Mouse (Mus musculus) erythroblast, embryonic 14.5 days (primary cell): ENCODE data around the gene Ppp1r14b. TPM values are rescaled to one million over a fixed set of nuclear protein-coding genes. Genes with fewer than 3 reads are reported as not detected.
A peak's percentile ranks its signal among the peaks of the same experiment; 100 is the strongest.

ENCODE experiments used
- H3K27me3 ChIP-seq: 2 replicates; pipeline ENCODE4 v1.6.1; 2012; ENCODE audit warnings: inconsistent platforms; ENCODE audit not compliant: control insufficient read depth
- H3K36me3 ChIP-seq: 2 replicates; pipeline ENCODE4 v1.6.1; 2012; ENCODE audit warnings: mild to moderate bottlenecking, inconsistent platforms; ENCODE audit not compliant: control insufficient read depth
- H3K4me1 ChIP-seq: 2 replicates; pipeline ENCODE4 v1.6.1; 2012; ENCODE audit warnings: inconsistent platforms; ENCODE audit not compliant: control insufficient read depth
- H3K4me3 ChIP-seq: replicated peaks from 2 replicates; pipeline ENCODE3; 2012; ENCODE audit warnings: moderate library complexity, mild to moderate bottlenecking, inconsistent platforms
- H3K9me3 ChIP-seq: 2 replicates; pipeline ENCODE4 v1.6.1; 2012; ENCODE audit warnings: low read length, inconsistent platforms, mixed read lengths; ENCODE audit not compliant: control insufficient read depth
- GATA1 ChIP-seq: IDR thresholded peaks from 2 replicates; pipeline ENCODE4 v1.6.1; 2012; ENCODE audit warnings: low read length, inconsistent platforms, mixed read lengths
- TAL1 ChIP-seq: IDR thresholded peaks from 3 replicates; pipeline ENCODE4 v1.6.1; 2012; ENCODE audit warnings: low read length, inconsistent platforms, mixed read lengths
- polyA plus RNA-seq: library from polyadenylated mRNA; stranded (reverse); fragments of >175 nt; gene quantifications from 2 replicates; pipeline ENCODE4 v1.2.3, GENCODE M21; 2012

Ppp1r14b gene
- polyA plus RNA-seq, 1 experiment: 15.6 TPM

DNA sequence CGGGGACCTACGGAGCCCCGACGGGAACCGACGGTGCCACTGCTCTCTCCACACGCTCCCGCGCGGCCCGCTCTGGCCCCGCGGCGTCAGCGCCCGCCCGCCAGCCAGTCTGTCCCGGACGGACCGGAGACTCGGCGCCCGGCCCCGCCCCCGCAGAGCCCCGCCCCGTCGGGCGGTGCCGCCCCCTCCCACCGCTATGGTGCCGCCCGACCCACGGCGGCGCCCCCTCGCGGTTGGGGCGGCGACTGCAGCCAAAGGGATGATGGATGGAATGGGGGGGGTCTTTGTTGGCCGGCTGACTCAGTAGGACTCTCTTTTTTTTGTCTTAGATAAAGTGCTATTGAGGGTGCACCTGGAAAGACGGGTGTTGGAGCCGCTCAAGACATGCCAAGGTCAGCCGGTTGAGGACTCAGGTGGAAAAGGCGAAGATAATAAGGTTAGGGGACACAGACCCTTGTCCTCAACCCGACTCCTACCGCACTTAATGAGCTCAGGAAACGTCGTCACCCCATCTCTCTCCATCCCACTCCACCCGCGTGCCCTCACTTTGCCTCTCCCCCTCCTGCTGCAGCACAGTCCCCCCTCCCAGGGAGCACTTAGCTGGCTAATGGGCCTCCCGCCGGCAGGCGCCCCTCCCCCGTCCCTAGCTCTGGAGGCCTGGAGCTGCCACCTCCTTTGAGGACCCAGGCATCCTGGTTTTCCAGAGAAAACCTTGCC is 4.9 kb upstream of the Ppp1r14b start:
- peaks cover 83% of the 10 kb centered on the region for H3K4me1 ChIP-seq
- H3K27me3 ChIP-seq: peaks cover 20% of the 10 kb centered on the region
- H3K36me3 ChIP-seq: no peaks in the 10 kb centered on the region; the same call in 1 of the 2 replicates
- TF ChIP-seq TAL1 (no peak), GATA1 (no peak)
- H3K9me3 ChIP-seq: no peaks in the 10 kb centered on the region
- H3K4me3 ChIP-seq: peak overlapping the region; percentile 70

DNA sequence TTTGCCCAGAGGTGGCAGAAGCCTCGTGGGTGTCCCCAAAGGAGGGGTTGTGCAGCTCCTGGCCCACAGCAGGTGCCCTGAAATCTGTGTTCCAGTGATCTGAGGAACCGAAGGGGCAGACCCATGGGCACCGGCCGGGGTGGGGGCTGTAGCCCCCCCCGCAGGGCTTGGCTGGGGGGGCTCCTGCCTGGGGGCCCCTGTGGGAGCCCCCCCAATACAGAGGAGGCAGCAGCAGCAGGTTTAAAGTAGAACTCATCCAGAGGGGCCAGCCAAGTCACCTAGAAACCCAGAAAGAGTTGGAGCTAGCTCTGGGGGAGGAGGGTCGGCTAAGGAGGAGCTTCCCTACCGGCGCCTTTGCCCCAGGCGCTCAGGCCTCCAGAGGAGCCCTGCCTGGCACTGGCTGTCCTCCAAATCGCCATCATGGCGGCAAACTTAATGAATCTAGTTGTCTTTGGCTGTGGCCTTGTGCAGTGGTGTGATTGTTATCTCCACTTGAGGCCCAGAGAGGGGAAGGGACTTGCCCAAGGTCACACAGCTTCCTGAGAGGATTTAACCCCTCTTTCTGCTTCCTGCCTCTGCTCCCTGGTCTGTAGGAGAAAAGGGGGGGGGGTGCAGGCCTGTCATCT is 4.2 kb upstream of the Ppp1r14b start:
- H3K4me3 ChIP-seq: peak overlapping the region; percentile 70
- H3K27me3 ChIP-seq: peaks cover 20% of the 10 kb centered on the region
- H3K9me3 ChIP-seq: no peaks in the 10 kb centered on the region
- H3K4me1 ChIP-seq: peaks cover 84% of the 10 kb centered on the region
- no peak for TF ChIP-seq TAL1
- no peak for TF ChIP-seq GATA1
- no peaks in the 10 kb centered on the region; the same call in 1 of the 2 replicates for H3K36me3 ChIP-seq

DNA sequence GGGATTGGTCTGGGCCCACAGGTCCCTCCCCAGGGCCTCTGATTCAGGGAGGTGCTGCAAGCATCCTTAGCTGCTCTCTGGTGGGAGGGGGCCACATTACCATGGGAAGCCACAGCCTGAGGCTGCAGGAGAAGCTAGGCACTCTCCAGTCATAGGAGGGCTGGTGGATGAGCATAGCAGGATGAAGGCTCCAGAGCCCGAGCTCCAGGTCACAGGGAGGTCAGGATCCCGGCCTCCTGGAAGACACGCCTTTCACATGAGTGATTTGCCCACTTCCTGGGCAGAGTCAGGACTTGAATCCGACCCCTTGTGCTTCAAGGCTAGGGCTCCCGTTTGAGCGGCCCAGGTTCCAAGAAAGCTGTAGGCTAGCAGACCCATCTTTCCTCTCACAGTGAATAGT is 3.1 kb upstream of the Ppp1r14b start:
- peaks cover 20% of the 10 kb centered on the region for H3K27me3 ChIP-seq
- H3K4me3 ChIP-seq: no peak overlapping the region
- no peaks in the 10 kb centered on the region for H3K9me3 ChIP-seq
- TF ChIP-seq GATA1 (no peak), TAL1 (no peak)
- H3K4me1 ChIP-seq: peaks cover 91% of the 10 kb centered on the region
- peaks cover 5% of the 10 kb centered on the region for H3K36me3 ChIP-seq

DNA sequence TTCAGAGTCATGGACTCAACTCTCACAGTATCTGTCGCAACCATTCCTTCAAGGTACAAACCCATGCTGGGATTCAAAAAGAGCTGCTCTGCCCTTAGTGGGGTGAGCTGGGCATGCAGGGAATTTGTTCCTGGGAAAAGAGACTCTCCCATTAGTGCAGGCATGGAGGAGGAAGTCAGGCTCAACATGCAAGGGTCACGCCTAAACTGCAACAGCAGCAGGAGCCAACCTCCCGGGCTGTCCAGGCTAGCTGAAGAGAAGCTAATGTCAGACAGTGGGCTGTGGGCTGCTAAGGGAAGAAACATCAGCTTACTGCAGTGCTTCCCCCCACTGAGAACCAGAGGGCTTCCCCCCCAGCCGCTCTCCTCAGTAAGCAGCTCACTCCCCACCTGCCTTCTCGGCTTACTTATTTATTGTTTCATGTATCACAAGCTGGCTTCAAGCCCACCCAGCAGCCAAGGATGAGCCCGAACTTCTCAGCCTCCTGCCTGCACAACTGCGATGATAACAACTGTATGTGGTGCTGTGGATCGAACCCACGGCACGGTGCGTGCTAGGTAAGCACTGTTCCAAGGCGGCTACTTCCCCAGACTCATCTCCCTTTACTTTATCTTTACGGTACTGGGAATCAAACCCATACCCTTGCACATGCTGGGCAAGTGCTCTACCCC is 2.4 kb upstream of the Ppp1r14b start:
- peaks cover 20% of the 10 kb centered on the region for H3K27me3 ChIP-seq
- H3K4me3 ChIP-seq: no peak overlapping the region
- TF ChIP-seq TAL1: no peak
- no peak for TF ChIP-seq GATA1
- H3K36me3 ChIP-seq: peaks cover 11% of the 10 kb centered on the region
- H3K9me3 ChIP-seq: no peaks in the 10 kb centered on the region
- H3K4me1 ChIP-seq: peaks cover 90% of the 10 kb centered on the region

DNA sequence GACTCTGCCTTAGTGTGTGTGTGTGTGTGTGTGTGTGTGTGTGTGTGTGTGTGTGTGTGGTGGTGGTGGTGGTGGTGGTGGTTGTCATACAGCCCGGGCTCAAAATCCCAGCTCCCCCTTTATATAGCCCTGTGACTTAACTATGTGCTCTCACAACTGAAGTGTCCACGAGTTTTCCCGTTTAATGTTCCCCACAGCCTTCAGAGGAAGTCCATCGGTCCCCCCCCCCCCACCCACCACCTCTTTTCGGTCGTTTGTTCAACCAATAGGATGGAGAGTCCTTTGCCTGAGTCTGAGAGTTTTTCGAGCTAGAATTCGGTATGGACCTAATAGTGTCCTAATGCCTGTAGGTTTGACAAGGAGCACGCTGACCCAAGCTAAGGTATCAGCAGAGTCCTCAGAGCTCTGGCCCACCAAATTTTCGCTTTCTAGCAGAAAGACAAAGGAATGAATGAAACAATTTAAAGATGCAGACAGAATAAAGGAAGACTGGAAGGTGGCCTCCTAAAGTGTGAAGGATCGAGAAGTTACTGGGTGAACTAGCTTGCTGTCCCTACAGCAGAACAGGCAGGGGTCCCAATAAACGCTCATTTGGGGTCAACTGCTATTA is 1.1 kb upstream of the Ppp1r14b start:
- Histone ChIP-seq H3K4me1 (peaks cover 90% of the 10 kb centered on the region), H3K36me3 (peaks cover 24% of the 10 kb centered on the region), H3K27me3 (peaks cover 8% of the 10 kb centered on the region), H3K9me3 (no peaks in the 10 kb centered on the region), H3K4me3 (peak overlapping the region; percentile 82)
- TF ChIP-seq TAL1 (no peak), GATA1 (no peak)

DNA sequence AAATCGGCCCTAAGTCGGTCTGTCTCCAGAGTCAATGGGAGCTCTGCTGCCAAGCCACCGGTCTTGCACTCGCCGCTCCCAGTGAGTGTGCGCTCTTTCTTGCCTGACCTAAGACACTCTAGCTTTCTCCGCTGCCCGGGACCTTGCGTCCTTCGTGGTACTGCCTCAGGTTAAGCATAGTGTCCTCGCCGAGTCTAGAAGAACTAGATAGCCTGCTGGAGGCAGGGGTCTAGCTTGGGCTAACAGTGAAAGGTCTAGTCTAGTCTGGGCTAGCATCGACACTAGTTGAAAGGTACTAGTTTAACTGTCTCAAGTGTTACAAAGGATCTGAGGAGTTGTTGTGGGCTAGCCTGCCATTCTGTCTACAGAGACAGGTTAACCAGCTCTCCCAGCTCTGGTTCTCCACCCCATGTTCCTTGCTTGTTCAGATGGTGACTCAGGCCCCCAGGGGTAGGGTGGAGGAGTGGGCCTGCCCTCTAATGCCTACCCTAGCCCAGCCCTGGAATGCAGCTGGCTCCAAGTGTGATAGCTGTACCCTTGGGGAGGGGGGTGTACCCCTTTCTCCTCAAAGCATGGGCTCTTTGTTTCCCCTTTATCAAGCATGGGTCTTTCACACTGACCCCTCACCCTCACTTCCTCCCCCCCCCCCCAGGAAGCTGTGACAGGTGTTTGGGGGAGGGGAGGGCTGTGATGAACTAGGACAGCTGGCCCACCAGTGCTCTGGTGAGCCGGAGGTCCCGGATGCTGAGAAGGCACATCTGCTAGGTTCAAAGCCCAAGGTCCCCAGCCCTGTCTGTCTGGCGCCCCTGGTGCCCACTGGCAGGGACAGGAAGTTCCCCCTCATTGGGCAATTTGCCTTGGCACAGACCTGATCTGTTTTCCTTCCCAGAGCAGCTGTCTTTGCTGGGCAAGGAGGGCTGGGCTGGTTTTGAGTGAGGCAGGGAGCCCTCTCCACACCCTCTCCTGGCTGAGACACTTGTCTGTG is 1.1 kb downstream of the Ppp1r14b start, which contains the start of gene Plcb3:
TSS of gene Plcb3 (minus strand) at position 934 of the 985 bp plus-strand sequence.
- Histone ChIP-seq H3K27me3 (no peaks in the 10 kb centered on the region), H3K4me3 (peak within 1 kb of the TSS; percentile 82), H3K36me3 (peaks cover 26% of the 10 kb centered on the region), H3K9me3 (no peaks in the 10 kb centered on the region), H3K4me1 (peaks cover 82% of the 10 kb centered on the region)
- no peak for TF ChIP-seq GATA1
- no peak for TF ChIP-seq TAL1

DNA sequence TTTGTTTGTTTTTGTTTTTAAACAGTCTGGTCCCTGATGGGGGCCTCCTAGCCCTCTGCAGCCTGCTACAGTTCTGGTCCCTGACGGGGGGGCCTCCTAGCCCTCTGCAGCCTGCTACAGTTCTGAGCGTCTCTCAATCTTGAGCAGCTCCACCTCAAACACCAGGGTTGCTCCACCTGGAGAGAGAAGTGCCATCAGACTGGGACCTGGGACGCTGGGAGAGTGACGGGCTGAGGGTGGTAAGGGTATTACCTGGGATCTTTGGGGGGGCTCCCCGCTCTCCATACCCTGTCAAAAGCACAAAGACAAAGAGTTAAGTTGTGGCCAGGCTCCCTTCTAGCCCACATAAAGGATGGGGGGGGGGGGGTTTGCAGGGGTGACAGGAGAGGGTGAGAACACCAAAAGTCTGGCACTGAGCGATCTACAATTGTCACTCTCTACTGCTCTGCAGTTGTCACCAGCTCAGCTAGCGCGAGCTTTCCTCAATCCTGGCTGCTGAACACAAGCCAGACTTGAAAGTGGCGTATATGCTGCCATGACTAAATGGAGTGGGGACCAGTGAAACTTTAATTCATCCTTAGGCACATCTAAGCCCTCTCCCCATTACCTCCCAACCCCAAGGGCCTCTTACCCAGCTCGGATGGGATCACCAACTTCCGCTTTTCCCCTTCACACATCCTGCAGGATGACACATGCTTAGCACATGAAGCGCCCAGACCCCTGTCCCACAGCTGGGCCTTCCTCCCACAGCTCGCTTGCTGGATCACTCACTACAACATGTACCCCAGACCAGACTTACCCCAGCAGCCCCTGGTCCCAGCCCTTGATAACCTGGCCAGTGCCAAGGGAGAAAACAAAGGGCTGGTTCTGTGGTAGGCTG is 3.2 kb downstream of the Ppp1r14b start:
- Histone ChIP-seq H3K4me1 (peaks cover 77% of the 10 kb centered on the region), H3K9me3 (no peaks in the 10 kb centered on the region), H3K4me3 (peak overlapping the region; percentile 89), H3K27me3 (no peaks in the 10 kb centered on the region), H3K36me3 (peaks cover 33% of the 10 kb centered on the region)
- no peak for TF ChIP-seq TAL1
- TF ChIP-seq GATA1: no peak

DNA sequence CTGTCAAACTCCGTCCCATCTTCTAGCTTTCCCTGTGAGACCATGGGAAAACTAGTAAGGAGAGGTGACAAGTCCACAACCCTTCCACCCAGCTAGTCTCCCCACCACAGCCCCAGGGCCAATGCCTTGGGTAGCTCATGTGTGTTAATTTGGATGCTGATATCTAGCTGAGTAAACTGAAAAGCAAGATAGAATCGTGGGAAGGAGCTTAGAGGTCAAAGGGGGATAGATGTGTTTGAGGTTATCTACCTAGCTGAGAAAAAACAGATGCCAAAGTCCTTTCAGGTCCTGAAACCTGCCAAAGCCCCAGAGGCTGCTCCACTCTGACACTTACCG is 3.8 kb downstream of the Ppp1r14b start:
- Histone ChIP-seq H3K9me3 (no peaks in the 10 kb centered on the region), H3K27me3 (no peaks in the 10 kb centered on the region), H3K4me1 (peaks cover 74% of the 10 kb centered on the region), H3K36me3 (peaks cover 37% of the 10 kb centered on the region), H3K4me3 (peak overlapping the region; percentile 89)
- no peak for TF ChIP-seq TAL1
- TF ChIP-seq GATA1: no peak
